Mouse (Mus musculus): ENCODE results near the gene Reps2. TPM values are rescaled to one million over a fixed set of nuclear protein-coding genes. Genes with fewer than 3 reads are reported as not detected.

Reps2 gene
- polyA plus RNA-seq, 1 experiment from 2014 or later, result 1.2 TPM

DNA sequence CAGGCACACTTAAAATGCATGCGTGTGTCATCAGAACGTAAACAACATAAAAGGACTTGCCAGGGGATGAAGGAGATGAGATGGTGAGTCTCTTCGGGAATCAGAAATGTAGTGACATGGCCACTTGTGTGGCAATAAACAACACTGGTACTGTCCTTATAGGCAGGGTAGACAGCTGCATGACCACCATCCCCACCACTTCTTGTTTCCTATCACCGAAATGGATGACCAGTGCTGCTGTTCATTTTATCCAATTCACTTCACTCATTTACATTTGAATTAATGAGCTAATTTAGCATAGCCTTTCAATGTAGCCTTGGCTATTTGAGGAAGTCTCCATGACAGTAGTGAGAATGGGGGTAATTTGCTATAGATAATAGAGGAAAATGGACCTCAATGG lies 236.2 kb downstream of the Reps2 start:
- Histone ChIP-seq H3K27me3 (ENCODE audit: control insufficient read depth, insufficient read depth, low read length) (peaks cover 7% of the 10 kb centered on the region; the same call in 1 of the 2 replicates), H3K36me3 (ENCODE audit: control insufficient read depth, insufficient read depth, low read length) (no peaks in the 10 kb centered on the region), H3K4me2 (ENCODE audit: low read depth, low read length, severe bottlenecking) (no peak overlapping the region), H3K9ac (ENCODE audit: low read length) (no peak overlapping the region), H3K9me3 (ENCODE audit: control insufficient read depth, low read length) (no peaks in the 10 kb centered on the region), H3K27ac (ENCODE audit: low read depth, low read length) (no peak overlapping the region), H3K4me3 (ENCODE audit: low read depth, low read length) (no peak overlapping the region), H3K4me1 (replicated peaks; ENCODE audit: control insufficient read depth, insufficient read depth, low read length) (no peaks in the 10 kb centered on the region)
- DNase-seq (ENCODE audit: low spot score) (no peak), ATAC-seq (replicated peaks; ENCODE audit: low FRiP score) (0 out of 2 replicates have a peak, but pooled peaks have one; percentile 39)
- WGBS, result 81% methylated on average over 4 of the region's 4 CpGs

DNA sequence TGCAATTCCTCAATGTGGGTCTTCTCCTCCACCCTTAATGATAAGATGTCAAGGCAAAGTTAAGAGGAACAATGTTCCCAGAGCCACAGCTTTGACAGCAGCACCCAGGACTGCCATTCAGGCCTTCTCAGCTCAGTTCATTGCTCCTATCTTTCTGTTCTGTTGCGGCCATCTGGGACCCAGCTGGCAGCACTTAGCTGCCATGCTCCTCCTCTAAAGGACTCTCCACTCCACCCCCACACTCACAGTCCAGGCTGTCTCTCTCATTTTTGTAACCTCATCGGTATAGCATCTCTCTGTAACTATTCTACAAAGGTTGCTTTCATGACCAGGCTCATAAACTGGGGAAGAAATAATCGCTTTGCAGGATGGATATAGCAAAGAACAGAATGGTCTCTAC lies 241.0 kb downstream of the Reps2 start:
- no peak for DNase-seq (ENCODE audit: low spot score)
- WGBS, result 74% methylated on average over 3 of the region's 3 CpGs
- Histone ChIP-seq H3K9ac (ENCODE audit: low read length) (no peak overlapping the region), H3K9me3 (ENCODE audit: control insufficient read depth, low read length) (no peaks in the 10 kb centered on the region), H3K4me1 (replicated peaks; ENCODE audit: control insufficient read depth, insufficient read depth, low read length) (no peaks in the 10 kb centered on the region), H3K36me3 (ENCODE audit: control insufficient read depth, insufficient read depth, low read length) (no peaks in the 10 kb centered on the region), H3K27me3 (ENCODE audit: control insufficient read depth, insufficient read depth, low read length) (peaks cover 4% of the 10 kb centered on the region; the same call in 1 of the 2 replicates), H3K27ac (ENCODE audit: low read depth, low read length) (no peak overlapping the region), H3K4me2 (ENCODE audit: low read depth, low read length, severe bottlenecking) (no peak overlapping the region), H3K4me3 (ENCODE audit: low read depth, low read length) (no peak overlapping the region)
- no peak for ATAC-seq (replicated peaks; ENCODE audit: low FRiP score)

DNA sequence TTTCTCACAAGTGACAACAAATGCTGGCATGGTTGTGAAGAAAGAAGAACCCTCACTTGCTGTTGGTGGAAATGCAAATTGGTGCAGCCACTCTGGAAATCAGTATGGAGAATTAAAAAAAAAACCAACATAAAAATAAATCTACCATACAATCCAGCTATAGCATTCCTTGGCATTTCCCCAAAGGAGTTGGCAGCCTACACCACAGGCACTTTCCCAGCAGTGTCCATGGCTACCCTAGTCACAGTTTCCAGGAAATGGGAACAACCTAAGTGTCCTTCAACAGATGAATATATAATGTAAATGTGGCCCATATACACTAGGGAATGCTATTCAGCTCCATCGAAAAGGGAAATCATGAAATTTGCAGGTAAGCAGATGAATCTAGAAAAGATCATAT lies 262.7 kb downstream of the Reps2 start:
- Histone ChIP-seq H3K27me3 (ENCODE audit: control insufficient read depth, insufficient read depth, low read length) (no peaks in the 10 kb centered on the region; the same call in 1 of the 2 replicates), H3K36me3 (ENCODE audit: control insufficient read depth, insufficient read depth, low read length) (no peaks in the 10 kb centered on the region), H3K4me3 (ENCODE audit: low read depth, low read length) (no peak overlapping the region), H3K4me1 (replicated peaks; ENCODE audit: control insufficient read depth, insufficient read depth, low read length) (no peaks in the 10 kb centered on the region), H3K9ac (ENCODE audit: low read length) (no peak overlapping the region), H3K4me2 (ENCODE audit: low read depth, low read length, severe bottlenecking) (no peak overlapping the region), H3K9me3 (ENCODE audit: control insufficient read depth, low read length) (no peaks in the 10 kb centered on the region), H3K27ac (ENCODE audit: low read depth, low read length) (no peak overlapping the region)
- ATAC-seq (replicated peaks; ENCODE audit: low FRiP score) (no peak), DNase-seq (ENCODE audit: low spot score) (no peak)
- WGBS, result 100% methylated on average over 1 of the region's 1 CpGs

DNA sequence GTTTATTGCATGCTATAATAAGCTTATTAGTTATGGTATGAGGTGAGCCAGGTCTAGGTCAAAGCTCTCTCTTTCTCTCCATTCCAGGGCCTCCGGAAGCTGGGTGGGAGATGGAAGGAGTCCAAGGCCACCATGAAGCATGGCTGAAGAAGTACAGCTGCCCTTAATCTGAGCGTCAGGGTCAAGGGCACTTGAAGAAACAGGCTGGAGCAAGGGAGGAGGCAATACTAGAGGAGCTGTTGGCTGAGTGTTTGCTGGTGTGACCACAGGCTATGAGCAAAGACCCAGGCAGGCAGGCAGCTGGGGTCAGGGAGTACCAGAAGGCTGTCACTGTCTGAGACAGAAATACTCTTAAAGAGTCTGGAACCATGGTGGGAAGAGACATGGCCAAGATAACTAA lies 280.2 kb downstream of the Reps2 start:
- WGBS, result 97% methylated on average over 2 of the region's 2 CpGs
- no peak overlapping the region for H3K27ac ChIP-seq (ENCODE audit: low read depth, low read length)
- no peak overlapping the region for H3K9ac ChIP-seq (ENCODE audit: low read length)
- no peak for DNase-seq (ENCODE audit: low spot score)
- H3K4me3 ChIP-seq (ENCODE audit: low read depth, low read length), result no peak overlapping the region
- no peaks in the 10 kb centered on the region for H3K9me3 ChIP-seq (ENCODE audit: control insufficient read depth, low read length)
- H3K36me3 ChIP-seq (ENCODE audit: control insufficient read depth, insufficient read depth, low read length), result no peaks in the 10 kb centered on the region
- H3K4me2 ChIP-seq (ENCODE audit: low read depth, low read length, severe bottlenecking), result no peak overlapping the region
- peaks cover 3% of the 10 kb centered on the region for H3K27me3 ChIP-seq (ENCODE audit: control insufficient read depth, insufficient read depth, low read length)
- ATAC-seq (replicated peaks; ENCODE audit: low FRiP score), result no peak
- H3K4me1 ChIP-seq (replicated peaks; ENCODE audit: control insufficient read depth, insufficient read depth, low read length), result no peaks in the 10 kb centered on the region

Other genes with a start within 250 kb of the Reps2 start
- 366 and 367 TPM in 2 replicates for gene Rbbp7, start 116.8 kb upstream of the Reps2 start, polyA plus RNA-seq (2014; fragmentation: Nextera tagmentation; extraction: Ambion mirVana)
- 18.7 and 20.9 TPM in 2 replicates for gene Txlng, start 185.8 kb upstream of the Reps2 start, polyA plus RNA-seq (2014; fragmentation: Nextera tagmentation; extraction: Ambion mirVana)
- gene Syap1, start 244.8 kb upstream of the Reps2 start, polyA plus RNA-seq (2014; fragmentation: Nextera tagmentation; extraction: Ambion mirVana), result 26.2 and 31.8 TPM in 2 replicates